Mouse (Mus musculus): ENCODE measurements around the gene Pcnx.

The Pcnx gene

DNA sequence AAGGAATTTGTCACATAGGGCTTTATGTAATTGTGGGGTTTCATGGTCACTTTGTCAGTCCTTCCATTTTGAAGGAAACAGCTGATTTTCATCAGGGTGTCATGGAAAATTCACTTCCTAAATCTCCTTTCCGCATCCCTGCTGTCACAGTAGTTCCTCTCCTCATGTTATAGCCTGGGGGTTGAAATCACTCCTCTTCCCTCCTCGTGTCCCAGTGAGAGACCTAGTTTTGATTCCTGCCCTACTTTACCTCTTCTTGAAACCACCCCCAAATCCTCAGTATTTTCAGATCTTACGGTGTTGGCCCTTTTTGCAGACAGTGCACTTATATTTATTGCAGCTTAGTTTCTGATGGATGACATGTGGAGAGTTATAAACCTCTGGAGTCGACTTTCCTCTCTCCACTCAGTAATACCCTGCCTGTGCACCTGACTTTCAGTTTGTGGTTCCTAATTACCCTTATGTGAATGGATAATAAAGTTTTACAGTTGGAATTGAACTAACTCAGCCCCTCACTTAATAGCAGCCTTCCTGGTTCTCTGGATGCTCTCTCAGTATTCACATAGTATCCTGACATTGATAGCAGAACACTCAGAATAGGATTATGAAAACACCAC lies 48.0 kb downstream of the Pcnx start:
- no peak for DNase-seq

DNA sequence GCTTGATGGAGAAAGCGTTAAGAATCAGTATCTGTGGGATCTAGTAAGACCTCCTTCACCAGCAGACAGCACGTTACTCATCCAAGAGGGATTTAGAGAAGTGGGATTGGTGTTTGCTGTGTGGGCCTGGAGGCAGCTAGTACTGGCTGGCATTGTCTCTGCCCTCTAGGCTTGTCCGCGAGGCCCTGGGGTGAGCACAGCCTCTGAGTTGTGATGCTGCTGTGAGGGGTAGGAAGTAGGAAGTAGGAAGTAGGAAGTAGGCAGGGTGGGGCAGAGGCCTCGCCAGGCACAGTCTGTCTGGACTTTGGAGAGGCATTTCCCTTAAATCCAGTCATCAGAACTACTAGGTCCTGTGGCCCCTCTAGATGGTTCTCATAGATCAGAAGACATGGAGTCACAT lies 50.6 kb downstream of the Pcnx start:
- no peak for DNase-seq

DNA sequence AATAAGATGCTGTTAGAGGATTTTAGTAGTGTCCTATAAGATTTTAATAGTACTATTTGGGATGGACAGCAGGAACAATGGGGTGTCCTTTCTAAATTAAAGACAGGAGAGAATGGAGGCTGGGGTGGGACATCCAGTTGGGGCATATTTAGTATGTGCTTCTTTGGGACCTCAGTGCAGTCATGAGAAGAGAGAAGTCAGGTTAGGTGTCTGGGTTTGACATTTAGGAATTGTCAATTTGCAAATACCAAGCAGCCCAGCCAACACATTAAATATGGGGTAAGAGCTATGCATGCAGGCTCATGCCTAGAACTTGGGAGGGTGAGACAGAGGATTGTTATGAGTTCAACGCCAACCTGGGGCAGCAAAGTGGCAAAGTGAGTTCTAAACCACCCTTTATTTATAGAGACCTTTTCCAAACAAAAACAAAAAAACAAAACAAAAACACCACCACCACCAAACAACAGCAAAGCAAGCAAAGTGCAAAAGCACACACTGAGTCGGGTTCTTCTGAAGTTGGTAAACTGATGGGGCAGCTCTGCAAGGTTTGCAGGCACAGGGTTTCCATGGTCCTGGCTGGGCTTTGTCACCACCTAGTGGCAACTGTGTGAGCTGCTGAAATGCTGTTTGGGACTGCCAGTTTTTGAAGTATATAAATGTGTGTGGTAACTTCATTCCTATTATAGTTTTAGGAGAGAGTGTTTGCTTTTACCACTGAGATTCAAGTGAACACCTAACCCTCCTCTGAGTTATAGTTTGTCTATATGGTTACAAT lies 55.5 kb downstream of the Pcnx start:
- peak; percentile 85 to 87 for DNase-seq

DNA sequence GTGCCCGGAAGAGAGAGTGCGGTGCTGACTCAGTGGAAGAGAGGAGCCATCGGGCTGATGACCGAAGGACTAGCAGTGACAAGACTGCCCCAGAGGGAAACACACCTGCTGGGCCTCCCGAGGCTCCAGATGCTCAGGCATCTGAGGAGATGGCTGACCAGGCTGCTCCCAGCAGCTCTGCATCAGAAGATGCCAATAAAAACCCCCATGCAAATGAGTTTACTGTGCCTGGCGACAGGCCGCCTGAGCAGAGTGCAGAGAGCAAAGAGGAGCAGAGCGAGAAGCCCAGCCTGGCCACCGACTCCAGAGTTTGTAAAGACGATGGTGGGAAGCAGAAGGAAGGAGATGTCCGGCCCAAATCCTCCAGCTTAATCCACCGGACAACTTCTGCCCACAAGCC lies 58.5 kb downstream of the Pcnx start:
- DNase-seq = no peak

DNA sequence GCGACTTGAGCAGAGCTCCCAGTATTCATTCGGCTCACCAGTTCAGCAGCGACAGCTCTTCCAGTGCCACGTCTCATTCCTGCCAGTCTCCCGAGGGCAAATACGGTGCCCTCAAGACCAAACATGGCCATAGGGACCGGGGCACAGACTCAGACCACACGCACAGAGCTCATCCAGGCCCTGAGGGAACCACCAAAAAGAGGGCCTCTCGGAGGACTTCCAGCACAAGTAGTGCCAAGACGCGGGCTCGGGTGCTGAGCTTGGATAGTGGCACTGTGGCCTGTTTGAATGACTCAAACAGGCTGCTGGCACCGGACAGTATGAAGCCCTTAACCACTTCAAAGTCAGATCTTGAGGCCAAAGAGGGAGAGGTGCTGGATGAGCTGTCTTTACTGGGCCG lies 59.1 kb downstream of the Pcnx start:
- DNase-seq = no peak

DNA sequence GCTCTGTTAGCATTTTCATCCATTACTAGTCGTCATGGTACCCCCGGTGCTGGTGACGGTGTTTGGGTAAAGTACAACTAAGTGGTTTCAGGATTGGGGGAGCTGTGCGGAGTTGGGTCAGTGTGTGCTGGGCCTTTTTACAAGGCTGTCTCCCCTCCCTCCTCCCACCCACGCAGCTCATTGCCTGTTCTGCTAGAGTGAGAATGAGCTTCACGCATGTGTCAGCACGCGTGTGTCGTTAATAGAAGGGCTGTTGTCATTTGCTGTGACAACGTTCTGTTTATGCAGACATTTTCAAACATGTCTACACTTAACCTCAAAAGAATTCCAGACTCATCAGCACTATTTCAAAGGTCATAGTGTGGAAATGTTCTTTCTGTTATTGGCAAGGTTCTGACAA lies 60.2 kb downstream of the Pcnx start:
- no peak for DNase-seq

DNA sequence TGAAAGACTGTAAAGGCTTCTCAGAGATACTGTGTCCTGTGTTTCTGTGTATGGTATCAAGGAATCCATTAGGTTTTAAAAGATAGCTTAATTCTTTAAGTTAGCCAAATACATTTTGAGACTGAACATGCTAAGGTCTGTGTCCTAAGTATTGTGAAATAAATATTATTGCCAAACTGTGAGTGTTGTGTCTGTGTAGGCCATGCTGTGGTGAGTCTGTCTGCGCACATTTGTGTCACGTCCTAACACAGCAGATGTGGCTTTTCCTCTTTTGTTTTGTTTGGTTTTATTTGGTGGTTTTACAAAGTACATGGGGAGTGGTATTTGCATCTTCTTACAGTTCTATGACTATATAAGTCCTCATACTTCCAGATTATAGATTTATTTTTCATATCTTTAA lies 60.8 kb downstream of the Pcnx start:
- DNase-seq = no peak

DNA sequence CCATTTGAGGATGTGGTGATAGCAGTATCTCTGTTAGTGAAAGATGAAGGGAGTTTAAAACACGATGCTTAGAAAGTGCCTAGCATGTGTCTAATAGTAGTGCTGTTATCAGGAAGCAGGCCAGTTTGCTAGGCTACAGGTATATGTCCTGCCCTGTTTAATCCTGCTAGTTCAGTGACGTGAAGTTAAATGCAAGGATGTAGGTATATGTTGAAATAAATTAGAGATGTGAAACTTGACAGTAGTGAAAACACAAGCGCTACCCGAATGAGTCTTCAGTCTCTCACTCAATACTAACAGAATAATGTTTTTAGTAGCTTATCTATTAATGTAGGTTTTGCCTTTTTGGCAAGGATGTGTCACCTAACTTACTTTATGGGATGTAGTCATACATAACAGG lies 62.0 kb downstream of the Pcnx start:
- no peak for DNase-seq

DNA sequence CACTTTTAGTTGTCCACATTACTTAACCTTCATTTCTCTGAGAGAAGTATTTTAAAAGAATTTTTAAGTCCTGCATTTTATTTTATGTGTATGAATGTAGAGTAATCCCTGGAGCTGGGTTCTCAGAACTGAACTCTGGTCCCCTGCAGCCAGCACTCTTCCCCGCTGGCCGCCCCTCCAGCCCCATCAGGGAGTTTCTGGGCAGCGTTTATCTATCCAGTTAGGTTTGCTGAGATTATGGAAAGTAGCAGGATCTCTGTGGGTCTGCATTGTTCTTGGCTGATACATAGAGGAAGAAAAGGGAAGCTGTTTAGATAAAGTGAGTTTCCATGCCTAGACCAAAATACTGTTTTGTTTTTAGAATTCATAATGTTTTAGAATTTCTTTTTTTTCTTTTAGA lies 63.0 kb downstream of the Pcnx start:
- DNase-seq = no peak

DNA sequence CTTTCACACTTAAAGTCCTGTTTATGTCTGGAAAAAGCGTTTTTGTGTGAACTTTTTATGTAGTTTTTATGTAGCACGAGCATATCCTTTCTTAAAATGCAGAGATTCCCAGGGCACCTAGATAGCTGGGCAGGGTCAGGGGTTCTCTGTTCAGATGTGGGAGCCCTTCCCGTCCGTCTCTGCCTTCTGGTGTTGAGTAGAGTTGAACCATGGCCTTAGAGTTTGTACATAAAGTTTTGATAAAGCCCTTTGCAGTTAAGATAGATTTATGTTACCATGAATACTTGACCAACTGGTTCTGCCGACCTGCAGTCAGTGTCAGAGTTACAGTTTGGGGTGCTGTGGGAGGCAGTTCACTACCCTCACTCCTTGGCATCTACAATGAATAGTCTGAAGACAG lies 67.3 kb downstream of the Pcnx start:
- DNase-seq = no peak

DNA sequence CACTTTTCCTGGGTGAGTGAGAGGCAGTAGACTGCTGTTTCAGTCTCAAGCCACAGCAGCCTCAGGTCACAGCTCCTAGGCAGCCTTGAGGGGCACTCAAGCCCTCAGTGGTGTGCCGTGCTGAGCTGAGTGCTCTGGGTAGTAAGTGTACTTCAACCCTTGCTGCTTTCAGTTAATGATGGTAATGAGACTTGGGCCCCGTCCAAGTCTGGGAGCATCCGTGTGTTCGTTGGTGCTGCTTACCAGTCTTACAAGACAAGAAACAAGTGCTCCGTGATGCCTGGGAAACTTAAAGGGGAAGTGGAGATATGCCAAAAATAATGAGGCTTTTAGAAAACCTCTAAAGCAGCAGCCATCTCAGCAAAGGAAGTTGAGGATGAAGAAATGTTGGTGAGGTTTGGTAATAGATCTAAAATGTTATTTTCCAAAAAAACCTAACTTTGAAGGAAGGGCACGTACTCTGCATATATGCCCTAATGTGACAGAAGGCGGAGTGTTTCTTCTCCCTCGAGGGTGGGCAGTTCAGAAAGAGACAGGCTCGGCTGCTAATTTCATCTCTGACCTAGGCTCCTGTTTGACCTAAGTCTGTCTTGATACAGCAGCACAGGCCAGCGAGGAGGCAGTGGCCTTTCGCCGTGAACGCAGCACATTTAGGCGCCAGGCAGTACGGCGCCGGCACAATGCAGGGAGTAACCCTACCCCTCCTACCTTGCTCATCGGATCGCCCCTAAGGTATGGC lies 68.0 kb downstream of the Pcnx start:
- DNase-seq = no peak

DNA sequence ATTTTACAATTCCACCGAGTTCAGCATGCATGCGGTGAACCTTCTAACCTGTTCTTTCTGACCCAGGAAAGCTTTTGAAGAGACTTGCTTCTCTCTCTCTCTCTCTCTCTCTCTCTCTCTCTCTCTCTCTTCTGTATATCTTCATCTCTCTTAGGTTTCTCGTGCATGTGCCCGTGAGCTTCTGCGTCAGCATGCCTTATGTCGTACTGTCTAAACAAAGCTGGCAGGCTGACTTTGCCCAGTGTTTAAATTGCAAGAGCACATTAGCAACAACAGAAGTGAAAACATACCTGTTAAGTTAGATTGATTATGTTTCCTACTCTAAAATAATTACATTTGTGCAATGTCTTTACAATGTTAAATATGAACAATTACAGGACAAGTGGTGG lies 68.6 kb downstream of the Pcnx start:
- DNase-seq = no peak

DNA sequence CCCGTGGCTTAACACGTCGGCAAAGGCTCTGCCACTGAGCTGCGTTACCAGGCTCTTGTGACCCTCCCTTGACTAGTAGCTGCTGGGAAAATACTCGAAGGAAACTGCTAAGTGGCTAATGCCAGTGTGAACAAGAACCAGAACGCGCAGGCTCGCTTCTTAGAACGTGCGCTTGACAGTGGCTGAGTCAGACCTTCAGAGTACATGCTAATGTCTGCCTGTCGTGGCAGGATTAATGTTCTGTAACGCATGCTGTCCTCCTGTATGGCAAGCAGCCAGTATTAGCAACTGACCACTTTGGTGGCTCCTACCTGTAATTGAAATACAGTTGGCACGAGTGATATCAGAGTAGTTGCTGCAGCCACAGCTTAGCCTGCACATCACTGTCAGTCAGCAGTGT lies 72.2 kb downstream of the Pcnx start:
- DNase-seq = peak in 1 of 2 experiments; percentile 36

DNA sequence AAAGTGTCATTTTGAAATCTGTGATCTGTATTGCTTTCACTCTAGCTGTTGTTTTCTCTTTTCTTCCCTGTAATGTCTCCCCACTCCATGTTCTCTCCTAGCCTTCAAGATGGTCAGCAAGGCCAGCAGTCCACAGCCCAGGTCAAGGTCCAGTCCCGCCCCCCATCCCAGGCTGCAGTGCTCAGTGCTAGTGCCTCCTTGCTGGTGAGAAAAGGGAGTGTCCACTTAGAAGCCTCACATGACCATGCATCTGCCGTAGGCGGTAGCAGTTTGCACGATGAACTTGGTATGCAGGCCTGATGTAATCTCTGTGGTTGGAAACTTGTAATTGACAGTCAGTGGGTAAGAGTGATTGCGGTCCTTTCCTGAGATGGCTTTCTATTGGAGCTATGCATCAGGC lies 73.6 kb downstream of the Pcnx start:
- DNase-seq = no peak

DNA sequence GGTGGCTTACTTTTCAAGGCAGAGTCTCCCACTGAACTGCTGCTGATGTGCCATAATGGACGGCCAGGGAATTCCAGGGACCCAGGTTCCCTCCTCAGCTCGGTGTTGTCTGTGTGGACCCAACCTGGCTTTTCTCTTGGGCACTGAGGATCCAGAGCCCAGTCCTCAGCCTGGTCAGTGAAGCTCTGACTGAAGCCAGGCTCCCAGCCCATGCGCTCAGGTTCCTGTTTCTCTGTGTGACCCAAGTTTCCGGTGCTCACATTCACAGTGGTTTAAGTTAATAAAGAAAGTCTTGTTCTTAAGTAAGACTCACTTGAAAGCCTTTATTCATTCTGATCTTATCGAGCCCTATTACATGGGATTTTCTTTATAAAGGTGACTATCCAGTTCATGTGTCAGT lies 74.7 kb downstream of the Pcnx start:
- DNase-seq = no peak

DNA sequence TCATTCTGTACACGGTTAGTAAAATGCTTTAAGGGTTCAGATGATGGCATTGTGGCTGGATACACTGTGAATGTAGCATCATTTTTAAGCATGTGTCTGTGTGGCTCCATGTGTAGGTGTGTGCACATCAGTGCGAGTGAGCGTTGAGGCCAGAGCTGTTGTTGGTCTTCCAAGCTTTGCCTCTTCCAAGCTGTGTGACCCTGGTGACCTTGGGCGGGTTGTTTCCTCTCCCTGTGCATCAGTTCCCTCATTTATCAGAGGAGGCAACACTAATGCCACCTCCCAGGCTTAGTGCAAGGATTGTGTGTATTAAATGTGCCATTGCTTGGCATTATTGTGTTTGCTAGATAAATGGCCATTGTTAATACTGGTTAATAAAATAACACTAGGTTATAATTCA lies 76.2 kb downstream of the Pcnx start:
- DNase-seq = no peak

DNA sequence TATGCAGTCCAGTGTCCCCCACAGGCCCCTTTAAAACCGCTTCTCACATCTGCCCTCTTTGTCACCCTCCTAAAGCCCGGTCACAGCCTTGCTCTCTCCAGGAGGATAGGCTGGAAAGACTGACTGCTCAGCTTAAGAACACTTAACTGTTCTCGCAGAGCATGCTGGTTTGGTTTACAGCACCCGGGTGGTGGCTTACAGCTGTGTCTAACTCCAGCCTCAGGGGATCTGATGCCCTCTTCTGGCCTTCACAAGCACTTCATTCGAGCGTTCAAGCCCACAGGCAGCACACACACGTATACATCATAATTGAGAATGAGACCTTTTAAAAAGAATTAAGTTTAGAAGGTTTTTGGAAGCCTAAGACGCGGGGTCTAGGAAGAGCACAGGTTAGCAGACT lies 81.4 kb downstream of the Pcnx start:
- no peak for DNase-seq

DNA sequence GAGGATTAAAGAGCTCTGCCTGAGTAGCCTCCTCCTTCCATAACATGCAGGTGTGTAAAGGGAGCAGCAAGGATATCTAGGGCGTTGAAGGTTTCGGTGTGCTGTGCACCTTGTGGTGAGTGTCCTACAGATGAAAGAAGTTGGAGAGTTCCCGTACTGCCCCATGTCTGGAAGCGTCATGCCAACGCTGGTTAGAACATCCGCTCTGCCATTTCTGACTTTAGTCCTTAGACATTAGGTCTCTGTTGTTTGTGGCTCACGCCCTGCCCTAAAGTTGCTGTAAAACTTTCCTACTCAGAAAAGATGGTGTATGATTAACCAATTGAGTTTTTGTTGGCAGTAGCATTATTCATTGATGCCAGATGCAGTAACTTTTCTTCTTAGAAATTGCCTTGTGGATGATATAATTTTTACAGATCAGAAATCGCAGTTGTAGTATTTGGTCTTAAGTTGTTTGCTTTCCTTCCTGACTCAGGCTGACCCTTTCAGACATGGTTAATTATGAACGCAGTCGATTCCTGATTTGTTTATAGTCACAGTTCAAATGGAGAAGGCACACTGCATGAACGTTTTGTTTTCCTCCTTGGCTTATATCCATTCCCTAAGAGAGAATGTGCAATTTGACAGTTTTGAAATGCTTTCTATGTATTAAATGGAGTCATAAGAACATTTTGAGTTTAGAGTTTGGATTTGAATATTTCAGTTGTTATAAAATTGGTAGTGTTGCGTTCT lies 83.7 kb downstream of the Pcnx start:
- DNase-seq = no peak

DNA sequence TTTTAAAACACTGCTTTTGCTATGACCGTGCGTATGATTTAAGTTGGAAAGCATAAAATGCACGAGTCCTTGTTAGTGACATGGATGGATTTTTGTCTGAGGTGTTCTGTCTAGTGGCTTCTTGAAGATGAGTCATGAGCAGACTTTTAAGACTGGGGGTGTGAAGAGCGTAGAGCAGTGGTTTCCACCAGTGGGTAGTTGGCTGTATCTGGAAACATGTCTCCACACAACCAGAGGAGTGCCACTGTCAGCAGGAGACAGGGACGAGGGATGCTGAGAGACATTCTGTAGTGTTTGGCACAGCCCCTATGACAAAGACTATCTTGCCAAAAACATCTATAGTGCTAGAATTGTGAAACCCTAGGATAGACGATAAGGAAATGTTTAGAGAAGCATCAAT lies 89.2 kb downstream of the Pcnx start:
- no peak for DNase-seq

DNA sequence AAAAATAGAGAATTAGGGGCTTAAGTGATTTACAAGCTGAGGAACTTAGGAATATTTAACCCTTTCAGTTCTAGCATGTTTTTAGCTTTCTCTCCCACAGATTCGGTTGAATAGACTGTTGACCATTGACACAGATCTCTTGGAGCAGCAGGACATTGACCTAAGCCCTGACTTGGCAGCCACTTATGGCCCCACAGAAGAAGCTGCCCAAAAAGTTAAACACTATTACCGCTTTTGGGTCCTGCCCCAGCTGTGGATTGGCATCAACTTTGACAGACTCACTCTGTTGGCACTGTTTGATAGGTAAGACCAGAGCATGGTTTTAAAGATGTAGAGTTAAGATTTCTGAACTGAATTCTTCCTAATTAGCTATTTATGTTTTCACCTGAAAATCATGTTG lies 90.2 kb downstream of the Pcnx start:
- DNase-seq = no peak

DNA sequence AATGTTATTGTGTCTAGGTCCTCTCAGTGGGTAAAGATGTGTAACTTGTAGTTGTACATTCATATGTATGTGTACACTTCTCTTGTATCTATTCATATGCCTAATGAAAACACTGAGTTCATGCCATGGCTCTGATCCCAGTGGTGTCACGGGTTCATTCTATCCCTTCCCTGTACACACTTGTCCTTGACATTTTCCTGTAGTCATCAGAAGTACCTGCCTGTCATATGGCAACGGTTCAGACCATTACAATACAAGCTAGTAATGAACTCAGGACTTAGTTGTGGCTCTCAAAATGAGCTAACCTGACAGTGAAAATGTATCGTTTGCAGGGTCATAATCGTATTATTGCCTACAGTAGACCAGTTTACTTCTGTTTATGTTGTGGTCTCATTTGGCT lies 98.5 kb downstream of the Pcnx start:
- no peak for DNase-seq

DNA sequence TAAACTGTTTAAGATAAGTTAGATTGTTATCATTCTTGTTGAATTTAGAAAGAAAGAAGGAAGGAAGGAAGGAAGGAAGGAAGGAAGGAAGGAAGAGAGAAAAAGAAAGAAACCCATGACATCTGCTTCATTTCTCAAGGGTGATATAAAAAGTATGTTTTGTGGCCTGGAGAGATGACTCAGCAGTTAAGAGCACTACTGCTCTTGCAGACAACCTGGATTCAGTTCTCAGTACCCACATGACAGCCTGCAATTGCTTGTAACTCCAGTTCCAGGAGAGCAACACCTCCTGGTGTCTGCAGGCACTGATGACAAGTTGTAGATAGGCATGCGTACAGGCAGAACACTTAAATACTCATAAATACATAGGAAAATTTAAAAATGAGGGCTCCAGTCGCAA lies 105.6 kb downstream of the Pcnx start:
- no peak for DNase-seq

DNA sequence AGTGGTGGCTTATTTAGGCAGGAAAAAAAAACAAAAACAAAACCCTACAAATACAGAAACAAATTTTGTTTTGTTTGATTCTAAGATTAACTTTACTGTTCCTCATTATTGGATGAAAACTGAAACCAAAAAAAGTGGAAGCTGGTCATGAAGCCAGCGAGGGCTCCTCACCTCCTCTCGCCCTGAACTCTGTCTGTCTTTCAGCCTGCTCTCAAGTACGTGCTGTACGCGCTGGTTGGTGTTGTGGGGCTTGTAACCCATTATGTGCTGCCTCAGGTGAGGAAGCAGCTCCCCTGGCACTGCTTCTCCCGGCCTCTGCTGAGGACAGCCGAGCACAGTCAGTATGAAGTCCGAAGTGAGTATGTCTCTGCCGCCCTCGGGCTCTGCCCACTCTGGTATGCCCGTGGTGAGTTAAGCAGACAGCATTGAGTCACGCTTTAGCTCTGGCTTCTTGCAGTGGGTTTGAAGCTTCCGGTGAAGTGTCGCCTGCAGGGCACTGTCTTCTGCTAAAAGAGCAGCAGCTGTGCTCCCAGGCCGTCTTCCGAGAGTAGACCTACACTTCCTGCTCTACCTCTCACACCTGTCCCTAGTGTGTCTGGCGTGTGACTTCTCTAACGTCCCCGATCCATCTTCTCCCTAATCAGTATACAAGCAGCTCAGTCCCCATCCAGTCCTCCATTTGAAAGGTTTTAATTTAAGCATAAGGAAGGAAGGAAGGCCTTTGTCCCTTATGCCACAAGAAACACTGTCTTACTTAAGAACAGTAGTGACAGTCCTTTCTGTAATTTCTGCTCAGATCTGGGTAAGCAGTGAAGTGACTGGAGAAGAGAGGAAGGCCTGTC lies 111.4 kb downstream of the Pcnx start:
- no peak for DNase-seq
